Mouse (Mus musculus) liver, embryonic 14.5 days (tissue): ENCODE measurements around the gene Ecd. TPM values are rescaled to one million over a fixed set of nuclear protein-coding genes. Genes with fewer than 3 reads are reported as not detected.

Experiments
- ATAC-seq: fragments of 200-750 bp; cut with Nextera tagmentation; 2 replicates; pipeline ENCODE4 v1.8.0; 2017; ENCODE audit warnings: moderate number of reproducible peaks, mild to moderate bottlenecking, moderate library complexity; ENCODE audit not compliant: insufficient read depth
- DNase-seq, 3 experiments: peaks; one replicate each; pipeline ENCODE4 v3.0.0-alpha.2; 2012 to 2013; ENCODE audit warnings: low read depth in 3 of 3, low spot score in 3 of 3
- H3K27ac ChIP-seq: fragments of 300-500 bp; sonication (generic); 2 replicates; pipeline ENCODE4 v1.5.1; 2014; ENCODE audit warnings: moderate library complexity, mild to moderate bottlenecking, control low read depth, inconsistent platforms
- H3K27me3 ChIP-seq: fragments of 300-500 bp; sonication (generic); 2 replicates; pipeline ENCODE4 v1.6.1; 2014; ENCODE audit warnings: mild to moderate bottlenecking, low read length, moderate library complexity; ENCODE audit not compliant: control insufficient read depth, insufficient read depth
- H3K36me3 ChIP-seq: fragments of 300-500 bp; sonication (generic); replicated peaks from 2 replicates; pipeline ENCODE4 v1.6.1; 2014; ENCODE audit warnings: low read depth; ENCODE audit not compliant: control insufficient read depth, insufficient read depth
- H3K4me1 ChIP-seq, 2 experiments: fragments of 200-500 bp in 1 of 2; fragments of 300-500 bp in 1 of 2; sonication (generic) in 1 of 2; replicated peaks; 2 replicates each; pipeline ENCODE4 v1.6.1; 2012 to 2014; ENCODE audit warnings: antibody characterized with exemption in 1 of 2, inconsistent platforms in 1 of 2, low read length in 1 of 2; ENCODE audit not compliant: control insufficient read depth in 2 of 2, insufficient read depth in 2 of 2
- H3K4me2 ChIP-seq: fragments of 300-500 bp; sonication (generic); 2 replicates; pipeline ENCODE4 v1.6.1; 2014; ENCODE audit warnings: low read depth, mild to moderate bottlenecking, control low read depth, moderate library complexity
- H3K4me3 ChIP-seq, 2 experiments: fragments of 200-500 bp in 1 of 2; fragments of 300-500 bp in 1 of 2; sonication (generic) in 1 of 2; 2 replicates each; pipeline ENCODE4 v1.5.1; 2012 to 2014; ENCODE audit warnings: low read depth in 2 of 2, low read length in 2 of 2, mild to moderate bottlenecking in 2 of 2, control low read depth in 1 of 2, inconsistent platforms in 1 of 2, moderate library complexity in 1 of 2; ENCODE audit not compliant: insufficient read depth in 1 of 2
- H3K9ac ChIP-seq: fragments of 300-500 bp; sonication (generic); replicated peaks from 2 replicates; pipeline ENCODE4 v1.6.1; 2014; ENCODE audit warnings: mild to moderate bottlenecking, control low read depth, moderate library complexity
- H3K9me3 ChIP-seq: fragments of 300-500 bp; sonication (generic); 2 replicates; pipeline ENCODE4 v1.6.1; 2016; ENCODE audit warnings: low read length, mixed read lengths; ENCODE audit not compliant: control insufficient read depth
- CTCF ChIP-seq: IDR thresholded peaks from 2 replicates; pipeline ENCODE4 v1.5.1; 2016; ENCODE audit warnings: antibody characterized with exemption, low read depth, control low read depth
- EP300 ChIP-seq: IDR thresholded peaks from 2 replicates; pipeline ENCODE4 v1.6.1; 2016; ENCODE audit warnings: antibody characterized with exemption, low read depth
- WGBS: fragments of 180-500 bp; shearing (Covaris S2); extraction: QIAGEN DNeasy Blood & Tissue Kit; methylation state at CpG from one replicate; pipeline ENCODE4 v1.1.7; 2014; ENCODE audit not compliant: insufficient replicate concordance; 5-methylcytosine and 5-hydroxymethylcytosine counted together
- polyA plus RNA-seq, 2 experiments: library from polyadenylated mRNA; depleted of rRNA in 1 of 2; stranded (reverse) in 1 of 2; unstranded in 1 of 2; fragments of >200 nt; fragmentation: Nextera tagmentation in 1 of 2; extraction: Ambion mirVana in 1 of 2; gene quantifications; 2 replicates each; pipeline versions ENCODE4 v1.2.1 to v1.2.3; 2012 to 2014

Gene Ecd
- polyA plus RNA-seq (2012; rRNA removed) (12.4 and 15.6 TPM in 2 replicates), polyA plus RNA-seq (2014; fragmentation: Nextera tagmentation; extraction: Ambion mirVana) (25.8 and 28.9 TPM in 2 replicates)

- no peak for TF ChIP-seq EP300
- peak; percentile 72 for TF ChIP-seq CTCF
- peak; percentile 98 for ATAC-seq
These were observed at the start of gene Ecd, which contains the start of gene Fam149b for GRCm38 (mm10) chr14:20347991-20348541. Gene Ecd, minus strand, starts transcription at chr14:20348121. Gene Fam149b, plus strand, starts transcription at chr14:20348162.

GRCm38 (mm10) chr14:20397220-20397619, 49.3 kb upstream of the Ecd start:
- H3K4me1 ChIP-seq: peaks cover 6 to 7% of the 10 kb centered on the region in 2 experiments; a peak in 3 of 4 replicates
- no peak overlapping the region for H3K4me3 ChIP-seq
- H3K36me3 ChIP-seq: no peaks in the 10 kb centered on the region
- no peak for DNase-seq
- no peak overlapping the region for H3K9ac ChIP-seq
- no peaks in the 10 kb centered on the region for H3K9me3 ChIP-seq
- no peak overlapping the region for H3K4me2 ChIP-seq
- no peak for ATAC-seq
- no peak overlapping the region for H3K27ac ChIP-seq
- WGBS: 73% methylated on average over 9 of the region's 9 CpGs
- no peaks in the 10 kb centered on the region for H3K27me3 ChIP-seq
- no peak for TF ChIP-seq EP300
- no peak for TF ChIP-seq CTCF

More at GRCm38 (mm10) chr14:20347991-20348541, at the start of gene Ecd, which contains the start of gene Fam149b:
- H3K4me2 ChIP-seq: peak within 1 kb of the TSS; percentile 90
- no peaks in the 10 kb centered on the region for H3K9me3 ChIP-seq
- peak within 1 kb of the TSS; percentile 83 to 96 for H3K4me3 ChIP-seq
- DNase-seq: peak; percentile 95 to 97 (median 96)
- H3K27me3 ChIP-seq: no peaks in the 10 kb centered on the region
- WGBS: under 1% methylated on average over 42 of the region's 42 CpGs
- H3K36me3 ChIP-seq: no peaks in the 10 kb centered on the region; the same call in 1 of the 2 replicates
- peak within 1 kb of the TSS; percentile 85 for H3K27ac ChIP-seq
- H3K9ac ChIP-seq: peak within 1 kb of the TSS; percentile 86
- peaks cover 13% of the 10 kb centered on the region in 2 experiments for H3K4me1 ChIP-seq

DNA sequence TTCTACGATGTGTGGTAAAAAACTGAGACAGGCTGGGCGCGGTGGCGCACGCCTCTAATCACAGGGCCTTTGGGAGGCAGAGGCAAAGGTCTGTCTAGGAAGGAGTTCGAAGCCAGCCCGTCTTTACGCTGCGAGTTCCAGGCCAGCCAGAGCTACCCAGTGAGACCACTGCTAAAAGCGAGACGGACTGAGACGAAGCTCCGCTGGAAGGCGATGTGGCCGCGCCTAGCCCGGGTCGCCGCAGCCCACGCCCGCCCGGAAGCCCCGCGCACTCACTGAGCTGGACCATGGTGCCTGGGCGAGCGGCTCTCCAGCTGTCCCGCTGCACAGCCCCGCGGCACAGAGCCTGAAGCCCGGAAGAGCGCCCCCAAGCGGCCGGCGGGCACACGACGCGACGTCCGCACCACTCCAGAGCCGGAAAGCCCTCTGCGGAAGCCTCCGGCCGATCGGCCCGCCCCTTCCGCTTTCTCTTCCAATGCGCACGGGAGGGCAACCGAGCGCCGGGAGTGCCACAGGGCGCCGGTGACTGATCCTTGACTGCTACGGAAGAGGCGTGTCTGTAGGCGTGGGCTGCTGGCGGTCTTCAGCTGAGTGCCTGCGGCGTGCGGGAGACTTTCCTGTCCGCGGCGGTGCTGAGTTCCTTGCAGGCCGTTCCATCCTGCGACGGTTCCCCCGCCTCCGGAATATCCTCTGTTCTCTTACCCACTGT, 45.4 kb upstream of the Ecd start, which contains the start of gene Mrps16:
TSS of gene Mrps16 (minus strand) at position 430 of the 709 bp plus-strand sequence.
- peak; percentile 47; the same call in 1 of the 2 replicates for TF ChIP-seq EP300
- TF ChIP-seq CTCF: peak; percentile 90
- Histone ChIP-seq H3K4me1 (peaks cover 8 to 12% of the 10 kb centered on the region in 2 experiments), H3K36me3 (peaks cover 9% of the 10 kb centered on the region), H3K27ac (peak within 1 kb of the TSS; percentile 41), H3K9me3 (no peaks in the 10 kb centered on the region), H3K4me3 (peak within 1 kb of the TSS; percentile 84 to 88), H3K9ac (peak within 1 kb of the TSS; percentile 92), H3K4me2 (peak within 1 kb of the TSS; percentile 83), H3K27me3 (no peaks in the 10 kb centered on the region)
- DNase-seq: peak; percentile 95 to 96 (median 95)
- whole genome bisulfite sequencing: under 1% methylated on average over 68 of the region's 68 CpGs
- peak; percentile 88 for ATAC-seq

GRCm38 (mm10) chr14:20392326-20392725, 44.4 kb upstream of the Ecd start:
- TF ChIP-seq EP300 (no peak), CTCF (no peak)
- Histone ChIP-seq H3K36me3 (peaks cover 12% of the 10 kb centered on the region), H3K4me1 (peaks cover 13 to 18% of the 10 kb centered on the region in 2 experiments), H3K27ac (no peak overlapping the region), H3K9me3 (no peaks in the 10 kb centered on the region), H3K27me3 (no peaks in the 10 kb centered on the region), H3K4me3 (peak overlapping the region in 1 of 2 experiments; percentile 84; a peak in 2 of 4 replicates), H3K9ac (no peak overlapping the region), H3K4me2 (peak overlapping the region; percentile 83)
- no peak for ATAC-seq
- peak in 1 of 3 experiments; percentile 24 for DNase-seq
- WGBS: 30% methylated on average over 4 of the region's 4 CpGs
